Mouse (Mus musculus) macrophage (primary cell): Measurements from ENCODE around the gene Vmp1. TPM values are rescaled to one million over a fixed set of nuclear protein-coding genes. Genes with fewer than 3 reads are reported as not detected.

Experiments used
- H3K27ac ChIP-seq: fragments of 350-480 bp; formaldehyde crosslinking; 2 replicates; pipeline ENCODE4 v1.9.0; 2021
- H3K36me3 ChIP-seq: fragments of 350-480 bp; formaldehyde crosslinking; 2 replicates; pipeline ENCODE4 v1.9.0; 2021; ENCODE audit errors: inconsistent target
- H3K4me3 ChIP-seq: fragments of 350-480 bp; formaldehyde crosslinking; 2 replicates; pipeline ENCODE4 v1.9.0; 2021; ENCODE audit errors: inconsistent target
- H3K79me2 ChIP-seq: fragments of 350-480 bp; formaldehyde crosslinking; 2 replicates; pipeline ENCODE4 v1.9.0; 2021; ENCODE audit errors: inconsistent target
- WGBS: methylation state at CpG from one replicate; pipeline ENCODE4 v1.1.7; 2026; ENCODE audit warnings: inconsistent platforms; ENCODE audit not compliant: missing documents; 5-methylcytosine and 5-hydroxymethylcytosine counted together
- polyA plus RNA-seq: library from polyadenylated mRNA; stranded (reverse); fragments of 250-400 nt; gene quantifications from 3 replicates; pipeline ENCODE4 v1.2.4, GENCODE M21; 2018; ENCODE audit warnings: inconsistent platforms

Gene Vmp1
- polyA plus RNA-seq, 1 experiment from 2014 or later = 100 TPM

DNA sequence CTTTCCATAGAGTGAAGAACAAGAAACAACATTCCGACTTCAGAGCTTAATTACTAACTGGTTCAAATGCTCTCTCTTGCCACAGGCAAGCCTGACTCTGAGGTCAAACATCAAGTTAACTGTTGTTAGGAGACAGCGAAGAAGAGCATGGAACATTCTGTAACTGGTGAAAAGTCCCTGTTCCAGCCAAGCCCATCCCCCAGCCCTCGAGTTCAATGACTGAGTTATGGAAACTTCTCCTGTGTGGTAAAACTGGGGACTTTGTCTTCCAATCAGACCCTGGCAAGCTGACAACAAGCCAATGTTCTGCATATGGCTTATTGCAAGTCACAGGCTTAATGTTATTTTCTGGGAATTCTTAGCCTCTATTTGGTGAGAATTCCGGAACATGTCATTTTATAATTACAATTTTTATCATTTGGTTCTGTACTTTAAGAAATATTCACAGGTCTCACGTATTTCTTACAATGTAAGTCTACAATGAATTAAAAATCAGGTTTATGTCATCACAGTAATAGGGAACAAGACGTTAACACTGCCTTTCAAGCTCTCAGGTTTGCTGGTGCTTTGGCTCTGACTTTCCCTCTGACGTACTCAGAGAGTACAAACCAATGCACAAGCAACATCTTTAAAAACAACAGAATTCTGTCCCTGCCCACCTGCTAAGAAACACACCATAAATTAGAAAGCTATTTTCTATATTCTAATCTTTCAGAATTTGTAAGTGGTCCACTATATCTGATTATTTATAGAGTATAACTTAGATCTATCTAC, 87.3 kb downstream of the Vmp1 start:
- Histone ChIP-seq H3K36me3 (no peaks in the 10 kb centered on the region), H3K4me3 (no peak overlapping the region), H3K27ac (no peak overlapping the region), H3K79me2 (peaks cover 20% of the 10 kb centered on the region; the same call in 1 of the 2 replicates)
- 79% methylated on average over 5 of the region's 7 CpGs for WGBS

DNA sequence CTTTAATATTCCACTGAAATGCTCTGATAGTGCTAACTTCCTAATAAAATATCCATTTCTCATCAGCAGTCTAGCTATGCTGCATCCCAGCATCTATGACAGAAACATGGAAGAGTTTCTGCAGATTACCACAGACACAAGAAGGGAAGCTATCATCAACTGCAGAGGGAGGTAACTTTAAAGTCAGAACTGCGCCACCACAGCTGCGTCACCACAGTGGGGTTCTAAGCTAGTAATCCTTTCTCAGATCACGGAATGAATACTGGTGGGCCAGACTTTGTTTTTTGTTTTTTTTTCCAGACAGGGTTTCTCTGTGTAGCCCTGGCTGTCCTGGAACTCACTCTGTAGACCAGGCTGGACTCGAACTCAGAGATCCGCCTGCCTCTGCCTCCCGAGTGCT, 88.3 kb downstream of the Vmp1 start:
- Histone ChIP-seq H3K79me2 (peaks cover 10% of the 10 kb centered on the region; the same call in 1 of the 2 replicates), H3K27ac (no peak overlapping the region), H3K4me3 (no peak overlapping the region), H3K36me3 (no peaks in the 10 kb centered on the region)
- WGBS = 77% methylated on average over 5 of the region's 6 CpGs

DNA sequence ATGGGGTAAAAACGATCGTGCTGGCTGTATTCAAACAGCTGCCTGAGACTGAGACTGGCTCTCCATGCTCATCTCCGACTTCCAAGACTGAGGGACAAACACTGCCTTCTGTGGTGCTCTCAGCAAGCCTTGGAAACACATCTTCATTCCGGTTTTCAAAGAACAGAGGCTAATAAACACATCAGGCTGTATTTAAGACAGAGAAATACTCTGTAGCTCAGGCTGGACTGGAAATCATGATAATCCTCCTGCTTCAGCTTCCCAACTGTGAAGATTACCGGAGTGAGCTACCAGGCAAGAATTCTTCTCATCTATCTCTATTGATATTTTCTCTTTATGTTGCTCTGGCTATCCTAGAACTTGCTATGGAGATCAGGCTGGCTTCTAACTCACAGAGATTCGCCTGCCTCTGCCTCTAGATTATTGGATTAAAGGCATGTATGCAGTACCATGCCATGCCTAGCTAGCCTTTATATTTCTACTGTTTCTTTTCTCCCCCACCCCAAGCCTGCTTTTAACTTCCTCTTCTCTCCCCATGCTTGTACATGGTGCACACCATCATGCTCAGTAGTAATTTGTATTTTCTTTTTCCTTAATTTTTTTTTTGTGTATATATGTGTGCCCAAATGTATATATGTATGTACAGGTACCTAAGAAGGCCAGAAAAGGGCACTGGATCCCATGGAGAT, 89.3 kb downstream of the Vmp1 start:
- H3K27ac ChIP-seq = peak overlapping the region; percentile 10; the same call in 1 of the 2 replicates
- H3K4me3 ChIP-seq = no peak overlapping the region
- no peaks in the 10 kb centered on the region for H3K36me3 ChIP-seq
- WGBS = 65% methylated on average over 6 of the region's 6 CpGs
- no peaks in the 10 kb centered on the region; the same call in 1 of the 2 replicates for H3K79me2 ChIP-seq

DNA sequence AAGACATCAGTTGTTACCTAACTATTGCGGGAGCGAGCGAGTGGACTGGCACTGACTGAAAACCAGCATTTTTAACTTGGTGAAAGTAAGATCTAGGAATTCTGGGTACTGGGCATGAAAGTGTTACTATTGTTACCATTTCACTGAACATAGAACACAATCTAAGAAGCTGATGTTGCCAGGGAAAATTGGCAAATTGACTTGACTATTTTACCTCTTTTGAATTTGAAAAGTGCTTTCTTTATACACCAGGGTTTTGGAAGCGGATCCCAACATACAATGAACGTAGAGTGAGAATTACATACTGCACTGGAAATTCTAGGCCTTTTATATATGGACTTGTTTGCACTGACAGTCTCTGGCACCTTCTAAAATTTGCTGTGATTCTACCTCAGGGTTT, 90.2 kb downstream of the Vmp1 start:
- Histone ChIP-seq H3K79me2 (peaks cover 7% of the 10 kb centered on the region; the same call in 1 of the 2 replicates), H3K36me3 (no peaks in the 10 kb centered on the region), H3K4me3 (no peak overlapping the region), H3K27ac (no peak overlapping the region)
- WGBS = 65% methylated on average over 5 of the region's 5 CpGs

DNA sequence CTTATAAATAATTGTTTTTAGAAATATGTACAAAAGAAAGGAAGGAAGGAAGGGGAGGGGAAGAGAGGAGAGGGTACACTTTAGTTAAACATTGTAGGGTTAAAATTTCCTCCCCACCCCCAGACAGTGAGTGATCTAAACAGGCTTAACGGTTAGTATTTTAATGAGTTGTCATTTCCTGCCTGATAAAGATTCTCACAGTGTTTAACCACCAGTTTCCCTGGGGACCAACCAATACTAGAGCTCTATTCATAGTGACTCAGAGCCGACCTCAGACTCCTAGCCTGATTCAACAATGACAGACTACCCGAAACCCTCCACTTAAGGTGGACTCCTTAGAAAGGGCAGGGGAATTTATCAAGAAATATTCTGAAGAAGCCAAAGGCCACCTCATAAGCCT, 90.6 kb downstream of the Vmp1 start:
- WGBS = 10% methylated on average over 3 of the region's 3 CpGs
- Histone ChIP-seq H3K27ac (peak overlapping the region; percentile 33; the same call in 1 of the 2 replicates), H3K4me3 (no peak overlapping the region), H3K36me3 (no peaks in the 10 kb centered on the region), H3K79me2 (peaks cover 9% of the 10 kb centered on the region; the same call in 1 of the 2 replicates)

DNA sequence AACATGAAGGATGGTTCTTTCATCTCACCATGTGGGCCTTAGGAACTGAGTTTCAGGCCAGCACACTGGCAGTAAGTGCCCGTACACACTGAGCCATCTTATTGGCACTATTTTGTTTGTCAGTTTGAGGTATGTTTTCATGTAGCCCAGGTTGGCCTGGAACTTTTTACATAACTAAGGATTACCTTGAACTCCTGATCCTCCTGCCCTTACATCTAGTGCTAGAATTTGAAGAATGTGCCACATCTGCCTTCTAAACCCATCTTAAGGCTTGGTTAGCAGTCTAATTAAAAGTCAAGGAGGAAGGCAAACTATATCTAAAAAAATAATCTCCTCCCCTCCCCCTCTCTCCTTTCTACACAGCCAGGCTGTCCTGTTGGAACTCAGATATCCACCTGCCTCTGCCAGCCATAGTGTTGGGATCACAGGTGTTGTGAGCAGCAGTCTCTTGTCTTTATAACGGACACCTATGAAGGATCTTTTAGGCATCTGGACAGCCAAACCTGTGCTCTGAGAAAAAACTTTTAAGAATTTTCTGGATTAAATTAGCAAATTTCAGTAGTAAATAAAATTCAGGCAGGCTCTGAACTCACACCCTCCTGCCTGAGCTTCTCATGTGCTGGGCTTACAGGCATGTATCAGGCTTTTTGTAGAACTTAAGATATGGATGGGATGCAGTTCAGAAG, 91.6 kb downstream of the Vmp1 start:
- no peak overlapping the region for H3K4me3 ChIP-seq
- 89% methylated on average over 2 of the region's 2 CpGs for WGBS
- peak overlapping the region; percentile 33; the same call in 1 of the 2 replicates for H3K27ac ChIP-seq
- H3K36me3 ChIP-seq = no peaks in the 10 kb centered on the region
- peaks cover 11% of the 10 kb centered on the region; the same call in 1 of the 2 replicates for H3K79me2 ChIP-seq

DNA sequence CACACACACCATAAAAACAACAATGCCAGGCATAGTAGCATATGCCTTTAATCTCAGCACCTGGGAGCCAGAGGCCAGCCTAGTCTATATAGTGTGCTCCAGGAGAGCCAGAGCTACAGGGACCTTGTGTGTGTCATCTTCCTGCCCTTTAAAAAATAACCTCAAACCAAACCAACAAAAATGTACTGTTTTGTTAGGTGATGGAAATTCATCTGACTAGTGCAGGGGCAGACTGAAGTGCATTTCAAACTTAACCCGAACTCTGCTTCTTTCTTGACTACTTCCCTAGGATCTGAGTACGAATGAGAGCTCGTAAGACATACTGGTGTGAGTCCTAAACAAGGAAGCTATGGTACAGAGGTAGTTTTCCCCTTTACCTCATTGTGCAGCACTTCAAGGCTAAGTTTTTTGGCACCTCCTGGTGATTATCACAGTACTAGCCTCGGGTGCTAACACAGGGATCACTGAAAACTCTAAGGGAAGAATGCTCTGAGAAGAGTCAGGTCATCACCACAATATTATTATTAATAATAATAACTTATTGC, 92.3 kb downstream of the Vmp1 start:
- Histone ChIP-seq H3K27ac (no peak overlapping the region), H3K36me3 (no peaks in the 10 kb centered on the region), H3K4me3 (no peak overlapping the region), H3K79me2 (peaks cover 14% of the 10 kb centered on the region)
- 29% methylated on average over 4 of the region's 4 CpGs for WGBS

DNA sequence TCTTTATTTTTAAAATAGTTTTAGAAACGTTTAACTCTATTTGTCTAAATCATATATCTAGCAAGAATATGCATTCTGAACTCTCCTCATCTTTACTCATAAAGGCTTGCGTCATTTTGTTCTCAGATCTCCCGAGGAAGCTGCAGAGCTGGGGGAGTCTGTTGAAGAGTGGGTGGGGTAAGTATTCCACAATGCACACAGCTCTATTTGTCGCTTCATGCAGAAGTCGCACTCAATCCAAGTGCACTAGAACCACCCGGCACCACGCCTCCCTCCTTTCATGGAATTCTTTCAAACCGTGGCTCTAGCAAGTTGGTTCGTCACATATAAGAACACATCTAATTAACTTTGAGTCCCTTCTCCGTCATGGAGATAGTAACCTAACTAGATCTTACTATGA, 93.1 kb downstream of the Vmp1 start:
- WGBS = 85% methylated on average over 10 of the region's 10 CpGs
- Histone ChIP-seq H3K36me3 (no peaks in the 10 kb centered on the region), H3K27ac (no peak overlapping the region), H3K79me2 (peaks cover 22% of the 10 kb centered on the region), H3K4me3 (no peak overlapping the region)

DNA sequence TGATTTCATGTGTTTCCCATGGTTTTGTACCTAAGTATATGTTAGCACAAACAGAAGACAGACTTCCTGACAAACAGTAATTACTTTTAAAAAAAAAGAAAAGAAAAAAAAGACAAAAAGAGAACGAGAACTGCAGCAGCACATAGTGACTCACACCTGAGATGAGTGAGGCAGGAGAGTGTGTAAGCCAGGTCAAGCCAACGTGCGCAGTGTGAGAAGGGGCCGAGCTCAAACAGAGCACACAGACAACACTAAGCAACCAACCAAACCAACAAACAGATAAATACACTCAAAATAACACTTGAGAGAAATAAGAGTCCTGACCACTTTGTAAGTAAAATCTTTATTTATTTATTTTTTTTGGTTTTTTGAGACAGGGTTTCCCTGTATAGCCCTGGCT, 93.6 kb downstream of the Vmp1 start:
- Histone ChIP-seq H3K36me3 (no peaks in the 10 kb centered on the region), H3K79me2 (peaks cover 27% of the 10 kb centered on the region), H3K27ac (no peak overlapping the region), H3K4me3 (no peak overlapping the region)
- WGBS = 78% methylated on average over 2 of the region's 4 CpGs

DNA sequence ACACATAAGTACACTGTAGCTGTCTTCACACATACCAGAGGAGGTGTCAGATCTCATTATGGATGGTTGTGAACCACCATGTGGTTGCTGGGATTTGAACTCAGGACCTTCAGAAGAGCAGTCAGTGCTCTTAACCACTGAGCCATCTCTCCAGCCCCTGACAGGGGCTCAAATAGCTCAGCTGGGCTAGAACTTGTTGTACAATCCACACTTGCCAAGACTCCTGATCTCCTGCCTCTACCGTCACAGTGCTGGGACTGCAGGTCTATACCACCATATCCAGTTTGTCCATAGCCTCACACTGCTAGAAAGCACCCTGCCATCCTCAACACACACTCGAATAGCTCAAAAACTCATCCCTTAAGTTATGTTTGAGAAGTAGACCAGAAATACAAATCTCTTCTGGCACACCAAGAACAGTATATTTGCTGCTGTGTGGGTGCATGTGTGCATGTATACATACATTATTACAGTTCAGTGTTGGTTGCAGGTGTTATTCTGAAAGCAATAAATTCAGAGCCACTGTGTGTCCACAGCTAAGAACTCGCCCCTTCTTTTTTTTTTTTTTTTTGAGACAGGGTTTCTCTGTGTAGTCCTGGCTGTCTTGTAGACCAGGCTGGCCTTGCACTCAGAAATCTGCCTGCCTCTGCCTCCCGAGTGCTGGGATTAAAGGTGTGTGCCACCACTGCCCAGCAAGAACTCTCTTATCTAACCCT, 94.9 kb downstream of the Vmp1 start:
- Histone ChIP-seq H3K27ac (no peak overlapping the region), H3K4me3 (no peak overlapping the region), H3K79me2 (peaks cover 40% of the 10 kb centered on the region), H3K36me3 (no peaks in the 10 kb centered on the region)
- WGBS = 100% methylated on average over 1 of the region's 4 CpGs

DNA sequence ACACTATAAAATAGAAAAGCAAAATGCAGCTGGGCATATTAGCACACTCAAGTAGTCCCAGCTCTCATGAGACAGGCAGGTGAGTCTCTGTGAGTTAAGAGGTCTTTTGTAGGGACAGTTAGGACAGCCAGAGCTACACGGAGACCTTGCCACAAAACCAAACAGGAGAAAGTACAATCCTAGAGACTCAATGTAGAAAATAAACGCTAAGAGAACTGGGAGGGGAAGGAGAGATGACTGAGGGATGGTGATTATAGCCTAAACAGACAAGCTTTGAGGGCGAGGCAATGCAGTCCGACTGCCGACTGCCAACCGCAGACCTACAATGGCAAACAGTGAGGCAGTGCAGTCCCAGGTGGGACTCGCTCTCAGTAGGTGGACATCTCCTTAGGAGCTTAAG, 95.8 kb downstream of the Vmp1 start:
- Histone ChIP-seq H3K36me3 (no peaks in the 10 kb centered on the region), H3K4me3 (no peak overlapping the region), H3K27ac (peak overlapping the region; percentile 99), H3K79me2 (peaks cover 49% of the 10 kb centered on the region)
- WGBS = 53% methylated on average over 7 of the region's 7 CpGs

DNA sequence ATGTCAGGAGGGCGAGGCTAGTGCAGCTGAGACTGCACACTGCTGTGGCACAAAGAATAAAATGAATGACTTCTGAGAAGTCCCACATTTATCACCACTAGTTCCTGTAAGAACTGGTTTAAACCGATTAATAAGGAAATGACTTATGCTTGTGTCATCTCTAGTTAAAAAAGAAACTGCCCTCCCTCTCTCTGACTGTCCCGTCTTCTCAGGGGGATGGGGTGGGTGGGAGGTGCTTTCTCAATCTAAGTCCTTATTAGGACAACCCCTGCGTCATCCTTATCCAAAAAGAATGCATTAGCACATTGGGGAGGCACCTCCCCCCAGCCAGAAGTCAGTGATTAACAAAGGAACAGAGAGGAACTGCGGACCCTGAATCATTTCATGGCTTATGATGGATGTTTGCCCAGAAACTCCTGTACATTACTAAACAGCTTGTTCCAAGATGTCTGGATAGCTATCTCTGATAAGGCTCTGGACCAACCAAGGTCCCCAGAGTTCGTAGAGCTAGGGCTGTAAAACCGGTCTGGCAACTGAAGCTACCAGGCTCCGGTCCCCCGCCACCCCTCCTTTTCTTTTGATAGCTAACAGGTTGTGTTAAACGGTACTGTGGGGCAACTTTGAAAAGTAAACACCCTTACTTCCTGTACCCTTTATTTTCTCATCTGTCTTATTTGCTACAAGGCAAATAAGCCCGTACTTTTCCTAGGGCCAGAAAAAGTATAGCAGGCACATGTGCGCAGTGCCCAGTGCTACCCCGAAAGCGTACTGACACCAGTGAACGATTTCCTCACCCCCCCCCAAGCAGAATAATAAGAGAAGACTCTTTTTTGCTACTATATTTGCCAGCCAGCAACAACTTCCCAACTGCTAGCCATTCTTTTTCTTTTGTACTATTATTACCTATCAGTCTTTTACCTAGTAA, 96.5 kb downstream of the Vmp1 start:
- peak overlapping the region; percentile 97 for H3K4me3 ChIP-seq
- peak overlapping the region; percentile 99 for H3K27ac ChIP-seq
- H3K36me3 ChIP-seq = no peaks in the 10 kb centered on the region
- peaks cover 53% of the 10 kb centered on the region for H3K79me2 ChIP-seq
- 3% methylated on average over 14 of the region's 15 CpGs for WGBS

DNA sequence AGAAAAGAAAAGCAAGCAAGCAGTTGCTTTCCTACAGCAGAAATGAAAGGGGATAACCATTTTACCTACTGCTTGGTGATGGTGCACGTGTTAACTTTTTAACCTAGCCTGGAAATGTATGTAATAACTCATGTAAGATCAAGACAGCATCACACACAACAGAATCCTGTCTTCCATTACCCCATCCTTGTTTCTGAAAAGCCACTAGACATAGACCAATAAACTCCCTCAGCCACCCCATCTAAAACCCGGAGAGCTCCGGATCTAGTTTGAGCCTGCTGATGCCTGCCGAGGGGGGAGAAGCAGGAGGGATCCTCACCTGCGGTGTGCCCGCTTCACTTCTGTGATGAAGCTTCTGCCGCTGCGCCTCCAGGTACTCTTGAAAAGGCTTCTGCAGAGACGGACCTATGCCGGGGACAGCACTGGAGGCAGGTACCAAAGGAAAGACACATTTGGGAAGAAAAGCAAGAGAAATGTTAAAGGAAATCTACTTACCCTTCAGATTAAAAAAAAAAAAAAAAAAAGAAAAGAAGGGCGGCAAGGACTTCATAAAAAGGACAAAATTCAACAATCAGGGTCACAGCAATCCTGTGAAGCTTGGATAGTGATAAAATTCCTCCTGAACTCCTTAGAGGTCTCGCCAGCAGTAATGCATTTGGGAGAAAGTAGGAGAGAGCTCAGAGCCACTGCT, 97.3 kb downstream of the Vmp1 start:
- H3K4me3 ChIP-seq = peak overlapping the region; percentile 97
- peak overlapping the region; percentile 99 for H3K27ac ChIP-seq
- WGBS = 2% methylated on average over 10 of the region's 12 CpGs
- H3K79me2 ChIP-seq = peaks cover 53% of the 10 kb centered on the region
- H3K36me3 ChIP-seq = no peaks in the 10 kb centered on the region
